Mouse (Mus musculus): Measurements from ENCODE around the gene Cped1. TPM values are rescaled to one million over a fixed set of nuclear protein-coding genes. Genes with fewer than 3 reads are reported as not detected.
A peak's percentile ranks its signal among the peaks of the same experiment; 100 is the strongest.

Gene Cped1
- total and polyA plus RNA-seq, 2 experiments from 2014 or later = 3.6 to 13.2 TPM

DNA sequence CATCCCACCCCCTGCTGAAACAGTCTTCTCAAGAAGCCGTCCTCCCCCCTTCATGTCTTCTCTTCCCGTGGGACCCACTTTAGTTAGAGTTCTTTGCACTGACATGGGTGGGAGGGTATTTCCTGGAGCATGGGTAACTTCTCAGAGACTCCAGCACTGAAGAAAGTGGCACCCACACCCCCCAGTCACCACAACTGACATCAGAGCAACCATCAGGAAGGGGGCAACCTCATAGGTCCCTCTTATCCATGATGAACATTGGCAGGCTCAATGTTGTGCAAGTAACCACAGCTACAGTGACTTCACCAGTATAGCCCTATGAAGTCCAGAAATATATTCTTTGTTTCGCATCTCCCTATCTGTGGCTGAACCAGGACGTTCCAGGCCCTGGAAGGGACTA is 30.2 kb upstream of the Cped1 start:
- Histone ChIP-seq H3K4me1 (ENCODE audit: control insufficient read depth, insufficient read depth) (peaks cover 5% of the 10 kb centered on the region), H3K9me3 (replicated peaks; ENCODE audit: control insufficient read depth, low read length) (no peaks in the 10 kb centered on the region), H3K9ac (replicated peaks; ENCODE audit: low read depth, low read length) (no peak overlapping the region), H3K4me2 (ENCODE audit: low read depth, low read length) (no peak overlapping the region), H3K27me3 (ENCODE audit: control insufficient read depth, insufficient read depth, low read length) (no peaks in the 10 kb centered on the region), H3K36me3 (replicated peaks; ENCODE audit: control insufficient read depth, insufficient read depth, low read length) (peaks cover 50% of the 10 kb centered on the region), H3K4me3 (ENCODE audit: low read depth, low read length) (no peak overlapping the region), H3K27ac (ENCODE audit: low read depth) (no peak overlapping the region)
- TF ChIP-seq CTCF (IDR thresholded peaks at IDR 0.05; ENCODE audit: low read depth) = no peak
- no peak for TF ChIP-seq EP300 (IDR thresholded peaks at IDR 0.05; ENCODE audit: low read depth)
- ATAC-seq (ENCODE audit: insufficient read depth, low read depth) (no peak), DNase-seq (ENCODE audit: low spot score) (no peak)
- WGBS = 73% methylated on average over 4 of the region's 4 CpGs

DNA sequence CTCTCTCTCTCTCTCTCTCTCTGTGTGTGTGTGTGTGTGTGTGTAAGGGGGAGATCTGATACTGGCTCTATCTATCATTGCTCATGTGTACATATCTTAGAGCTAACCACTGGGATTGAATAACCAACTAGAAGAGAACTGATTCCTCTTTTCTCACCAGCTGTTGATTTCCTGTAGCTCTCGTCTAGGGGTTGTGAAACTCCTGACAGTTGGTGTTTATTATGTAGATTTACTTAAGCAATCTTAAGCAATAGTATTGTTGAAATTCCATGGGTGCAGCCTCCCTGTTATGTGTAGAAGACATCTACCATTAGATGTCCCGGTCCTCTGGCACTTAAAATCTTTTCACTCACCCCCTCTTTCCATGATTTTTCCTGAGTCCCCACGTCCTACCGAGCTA is 26.8 kb upstream of the Cped1 start:
- WGBS = 84% methylated on average over 4 of the region's 4 CpGs
- TF ChIP-seq EP300 (IDR thresholded peaks at IDR 0.05; ENCODE audit: low read depth) = no peak
- TF ChIP-seq CTCF (IDR thresholded peaks at IDR 0.05; ENCODE audit: low read depth) = no peak
- no peak for ATAC-seq (ENCODE audit: insufficient read depth, low read depth)
- no peak overlapping the region for H3K27ac ChIP-seq (ENCODE audit: low read depth)
- no peak overlapping the region for H3K9ac ChIP-seq (replicated peaks; ENCODE audit: low read depth, low read length)
- H3K36me3 ChIP-seq (replicated peaks; ENCODE audit: control insufficient read depth, insufficient read depth, low read length) = peaks cover 43% of the 10 kb centered on the region
- no peaks in the 10 kb centered on the region for H3K9me3 ChIP-seq (replicated peaks; ENCODE audit: control insufficient read depth, low read length)
- no peak overlapping the region for H3K4me2 ChIP-seq (ENCODE audit: low read depth, low read length)
- H3K27me3 ChIP-seq (ENCODE audit: control insufficient read depth, insufficient read depth, low read length) = no peaks in the 10 kb centered on the region
- no peak for DNase-seq (ENCODE audit: low spot score)
- H3K4me1 ChIP-seq (ENCODE audit: control insufficient read depth, insufficient read depth) = no peaks in the 10 kb centered on the region
- H3K4me3 ChIP-seq (ENCODE audit: low read depth, low read length) = no peak overlapping the region

DNA sequence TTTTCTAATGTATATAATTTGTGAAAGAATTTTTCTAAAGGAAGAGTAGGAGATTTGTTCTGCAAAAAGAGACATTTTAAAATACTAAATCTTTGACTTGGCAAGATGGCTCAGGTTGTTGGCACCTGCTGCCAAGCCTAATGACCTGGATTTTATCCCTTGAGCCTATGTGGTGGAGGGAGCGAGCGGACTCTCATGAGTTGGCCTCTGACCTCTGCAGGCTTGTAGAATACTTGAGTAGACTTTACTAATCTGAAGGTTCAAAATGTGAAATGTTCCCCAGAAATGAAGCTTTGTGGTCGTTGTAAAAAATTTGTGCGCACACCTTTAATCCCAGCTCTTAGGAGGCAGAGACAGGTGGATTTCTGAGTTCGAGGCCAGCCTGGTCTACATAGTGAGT is 25.8 kb upstream of the Cped1 start:
- TF ChIP-seq EP300 (IDR thresholded peaks at IDR 0.05; ENCODE audit: low read depth) (no peak), CTCF (IDR thresholded peaks at IDR 0.05; ENCODE audit: low read depth) (no peak)
- Histone ChIP-seq H3K27ac (ENCODE audit: low read depth) (no peak overlapping the region), H3K4me2 (ENCODE audit: low read depth, low read length) (no peak overlapping the region), H3K27me3 (ENCODE audit: control insufficient read depth, insufficient read depth, low read length) (no peaks in the 10 kb centered on the region), H3K9ac (replicated peaks; ENCODE audit: low read depth, low read length) (no peak overlapping the region), H3K36me3 (replicated peaks; ENCODE audit: control insufficient read depth, insufficient read depth, low read length) (peaks cover 35% of the 10 kb centered on the region), H3K9me3 (replicated peaks; ENCODE audit: control insufficient read depth, low read length) (no peaks in the 10 kb centered on the region), H3K4me1 (ENCODE audit: control insufficient read depth, insufficient read depth) (no peaks in the 10 kb centered on the region), H3K4me3 (ENCODE audit: low read depth, low read length) (no peak overlapping the region)
- ATAC-seq (ENCODE audit: insufficient read depth, low read depth) = no peak
- 95% methylated on average over 5 of the region's 5 CpGs for WGBS
- DNase-seq (ENCODE audit: low spot score) = no peak

DNA sequence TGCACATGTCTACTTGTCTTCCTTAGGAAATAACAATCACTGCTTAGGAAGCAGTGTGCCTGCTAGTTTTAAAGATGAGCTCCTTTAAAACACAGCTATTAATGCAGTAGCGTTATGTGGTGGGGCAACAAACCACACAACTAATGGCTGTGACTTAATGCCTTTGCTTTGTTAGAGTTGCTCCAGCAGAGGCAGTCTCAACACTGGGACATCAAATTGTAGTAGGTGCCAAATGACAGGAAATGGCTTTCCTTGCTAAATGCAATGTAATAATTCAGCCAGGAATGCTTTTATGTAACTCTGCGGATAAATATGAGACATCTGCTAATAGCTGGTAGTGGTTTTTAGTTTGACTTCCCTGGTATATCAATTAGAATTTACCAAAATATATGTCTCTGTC is 8.2 kb upstream of the Cped1 start:
- Histone ChIP-seq H3K36me3 (replicated peaks; ENCODE audit: control insufficient read depth, insufficient read depth, low read length) (peaks cover 26% of the 10 kb centered on the region), H3K4me2 (ENCODE audit: low read depth, low read length) (no peak overlapping the region), H3K9me3 (replicated peaks; ENCODE audit: control insufficient read depth, low read length) (no peaks in the 10 kb centered on the region), H3K4me3 (ENCODE audit: low read depth, low read length) (no peak overlapping the region), H3K27me3 (ENCODE audit: control insufficient read depth, insufficient read depth, low read length) (no peaks in the 10 kb centered on the region), H3K27ac (ENCODE audit: low read depth) (no peak overlapping the region), H3K4me1 (ENCODE audit: control insufficient read depth, insufficient read depth) (no peaks in the 10 kb centered on the region), H3K9ac (replicated peaks; ENCODE audit: low read depth, low read length) (no peak overlapping the region)
- WGBS = 83% methylated on average over 2 of the region's 2 CpGs
- no peak for ATAC-seq (ENCODE audit: insufficient read depth, low read depth)
- DNase-seq (ENCODE audit: low spot score) = no peak
- no peak for TF ChIP-seq CTCF (IDR thresholded peaks at IDR 0.05; ENCODE audit: low read depth)
- TF ChIP-seq EP300 (IDR thresholded peaks at IDR 0.05; ENCODE audit: low read depth) = no peak

DNA sequence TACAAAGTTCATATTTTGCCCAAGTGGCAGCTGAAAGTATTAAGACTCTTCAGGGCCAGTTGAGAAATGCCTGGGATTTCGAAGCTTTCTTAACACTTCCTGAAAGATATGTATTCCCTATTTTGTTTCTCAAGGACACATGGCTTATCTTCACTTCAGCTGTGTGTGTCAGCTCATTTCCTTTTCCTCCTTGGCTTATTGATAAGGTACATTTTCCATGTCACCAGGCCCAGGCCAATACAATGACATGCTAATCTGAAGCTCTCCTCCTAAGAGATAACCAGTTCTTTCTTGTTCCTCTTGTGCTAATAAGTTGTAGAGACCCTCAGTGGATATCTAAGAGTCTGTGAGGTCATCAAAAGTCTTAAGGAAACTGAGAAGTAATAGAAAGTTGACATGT is 4.6 kb upstream of the Cped1 start:
- no peaks in the 10 kb centered on the region for H3K9me3 ChIP-seq (replicated peaks; ENCODE audit: control insufficient read depth, low read length)
- H3K27me3 ChIP-seq (ENCODE audit: control insufficient read depth, insufficient read depth, low read length) = no peaks in the 10 kb centered on the region
- H3K4me1 ChIP-seq (ENCODE audit: control insufficient read depth, insufficient read depth) = no peaks in the 10 kb centered on the region
- 0 out of 2 replicates have a peak, but pooled peaks cover 5% of the 10 kb centered on the region for H3K36me3 ChIP-seq (replicated peaks; ENCODE audit: control insufficient read depth, insufficient read depth, low read length)
- H3K4me3 ChIP-seq (ENCODE audit: low read depth, low read length) = no peak overlapping the region
- TF ChIP-seq EP300 (IDR thresholded peaks at IDR 0.05; ENCODE audit: low read depth) (no peak), CTCF (IDR thresholded peaks at IDR 0.05; ENCODE audit: low read depth) (no peak)
- 34% methylated on average over 1 of the region's 1 CpGs for WGBS
- H3K27ac ChIP-seq (ENCODE audit: low read depth) = no peak overlapping the region
- H3K4me2 ChIP-seq (ENCODE audit: low read depth, low read length) = no peak overlapping the region
- H3K9ac ChIP-seq (replicated peaks; ENCODE audit: low read depth, low read length) = no peak overlapping the region
- DNase-seq (ENCODE audit: low spot score) (no peak), ATAC-seq (ENCODE audit: insufficient read depth, low read depth) (no peak)

- H3K36me3 ChIP-seq (replicated peaks; ENCODE audit: control insufficient read depth, insufficient read depth, low read length) = no peaks in the 10 kb centered on the region
- H3K4me3 ChIP-seq (ENCODE audit: low read depth, low read length) = peak overlapping the region; percentile 54
- WGBS = 6% methylated on average over 16 of the region's 16 CpGs
- no peaks in the 10 kb centered on the region for H3K27me3 ChIP-seq (ENCODE audit: control insufficient read depth, insufficient read depth, low read length)
- H3K9me3 ChIP-seq (replicated peaks; ENCODE audit: control insufficient read depth, low read length) = no peaks in the 10 kb centered on the region
- DNase-seq (ENCODE audit: low spot score) = peak; percentile 91
- no peaks in the 10 kb centered on the region for H3K4me1 ChIP-seq (ENCODE audit: control insufficient read depth, insufficient read depth)
- peak overlapping the region; percentile 49 for H3K27ac ChIP-seq (ENCODE audit: low read depth)
- TF ChIP-seq CTCF (IDR thresholded peaks at IDR 0.05; ENCODE audit: low read depth) (peak; percentile 68), EP300 (IDR thresholded peaks at IDR 0.05; ENCODE audit: low read depth) (no peak)
- ATAC-seq (ENCODE audit: insufficient read depth, low read depth) = peak; percentile 74
- H3K9ac ChIP-seq (replicated peaks; ENCODE audit: low read depth, low read length) = peak overlapping the region; percentile 57
- peak overlapping the region; percentile 68 for H3K4me2 ChIP-seq (ENCODE audit: low read depth, low read length)
Measured at GRCm38 (mm10) chr6:21984990-21985731, 555 bp upstream of the Cped1 start.
